Mouse (Mus musculus): ENCODE results near the gene Glt28d2.

Gene Glt28d2

GRCm38 (mm10) chr3:85878911-85879310, 8.4 kb downstream of the Glt28d2 start:
- no peak for DNase-seq (ENCODE audit: low read depth, low spot score)

GRCm38 (mm10) chr3:85863996-85864395, 23.3 kb downstream of the Glt28d2 start:
- no peak for DNase-seq (ENCODE audit: low read depth, low spot score)

- no peak for DNase-seq (ENCODE audit: low read depth, low spot score)
These were observed 24.4 kb downstream of the Glt28d2 start for GRCm38 (mm10) chr3:85862886-85863285.

GRCm38 (mm10) chr3:85860996-85861395, 26.3 kb downstream of the Glt28d2 start:
- DNase-seq (ENCODE audit: low read depth, low spot score): no peak

GRCm38 (mm10) chr3:85859311-85859710, 28.0 kb downstream of the Glt28d2 start:
- no peak for DNase-seq (ENCODE audit: low read depth, low spot score)

GRCm38 (mm10) chr3:85858140-85859135, 28.9 kb downstream of the Glt28d2 start:
- no peak for DNase-seq (ENCODE audit: low read depth, low spot score)

- DNase-seq (ENCODE audit: low read depth, low spot score): no peak
These were observed 30.2 kb downstream of the Glt28d2 start for GRCm38 (mm10) chr3:85857083-85857482.

GRCm38 (mm10) chr3:85855947-85856346, 31.4 kb downstream of the Glt28d2 start:
- no peak for DNase-seq (ENCODE audit: low read depth, low spot score)

GRCm38 (mm10) chr3:85855043-85855442, 32.3 kb downstream of the Glt28d2 start:
- no peak for DNase-seq (ENCODE audit: low read depth, low spot score)

- no peak for DNase-seq (ENCODE audit: low read depth, low spot score)
These were observed 33.2 kb downstream of the Glt28d2 start for GRCm38 (mm10) chr3:85854143-85854542.

- no peak for DNase-seq (ENCODE audit: low read depth, low spot score)
These were observed 33.6 kb downstream of the Glt28d2 start for GRCm38 (mm10) chr3:85853715-85854114.

GRCm38 (mm10) chr3:85850079-85850478, 37.2 kb downstream of the Glt28d2 start:
- DNase-seq (ENCODE audit: low read depth, low spot score): no peak

GRCm38 (mm10) chr3:85846316-85846715, 41.0 kb downstream of the Glt28d2 start:
- no peak for DNase-seq (ENCODE audit: low read depth, low spot score)

GRCm38 (mm10) chr3:85845341-85845740, 42.0 kb downstream of the Glt28d2 start:
- no peak for DNase-seq (ENCODE audit: low read depth, low spot score)

GRCm38 (mm10) chr3:85842881-85843218, 44.5 kb downstream of the Glt28d2 start:
- no peak for DNase-seq (ENCODE audit: low read depth, low spot score)

- DNase-seq (ENCODE audit: low read depth, low spot score): no peak
These were observed 45.0 kb downstream of the Glt28d2 start for GRCm38 (mm10) chr3:85842177-85842880.

GRCm38 (mm10) chr3:85841454-85842176, 45.7 kb downstream of the Glt28d2 start:
- DNase-seq (ENCODE audit: low read depth, low spot score): peak; percentile 33

GRCm38 (mm10) chr3:85833627-85834026, 53.7 kb downstream of the Glt28d2 start:
- DNase-seq (ENCODE audit: low read depth, low spot score): no peak

GRCm38 (mm10) chr3:85832490-85833155, 54.7 kb downstream of the Glt28d2 start:
- no peak for DNase-seq (ENCODE audit: low read depth, low spot score)

GRCm38 (mm10) chr3:85831785-85832184, 55.5 kb downstream of the Glt28d2 start:
- DNase-seq (ENCODE audit: low read depth, low spot score): no peak

- no peak for DNase-seq (ENCODE audit: low read depth, low spot score)
These were observed 58.3 kb downstream of the Glt28d2 start for GRCm38 (mm10) chr3:85829047-85829446.
